Mouse (Mus musculus): ENCODE data around the gene Napepld. TPM values are rescaled to one million over a fixed set of nuclear protein-coding genes. Genes with fewer than 3 reads are reported as not detected.

Gene Napepld
- total and polyA plus RNA-seq, 3 experiments = 1.6 to 1.8 (median 1.7) TPM

DNA sequence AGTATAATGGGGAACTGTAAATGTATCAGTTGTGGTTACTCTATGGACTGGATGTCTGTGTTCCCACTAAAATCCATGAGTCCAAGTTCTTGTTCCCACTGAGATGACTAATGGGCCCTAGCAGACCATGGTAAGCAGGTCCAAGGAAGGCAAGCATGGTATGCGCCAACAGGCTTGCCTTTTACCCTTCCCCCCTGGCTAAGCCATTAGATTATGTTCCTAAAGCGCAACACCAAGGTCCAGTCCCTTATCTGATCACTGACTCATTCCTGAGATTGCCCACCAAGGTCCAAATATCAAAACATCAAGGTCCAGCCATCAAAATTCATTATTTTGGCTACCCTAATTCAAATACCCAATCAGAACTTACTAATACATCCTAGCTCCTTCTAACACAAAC, 18.0 kb upstream of the Napepld start:
- Histone ChIP-seq H3K79me2 (replicated peaks; ENCODE audit: control insufficient read depth, extremely low read depth, insufficient read depth, poor library complexity, severe bottlenecking) (no peaks in the 10 kb centered on the region), H3K9me3 (replicated peaks; ENCODE audit: low read length) (peaks cover 2% of the 10 kb centered on the region), H3K4me2 (ENCODE audit: insufficient read depth, low read depth, poor library complexity, severe bottlenecking) (no peak overlapping the region), H3K36me3 (replicated peaks in 1 of 2; ENCODE audit: control insufficient read depth in 1 of 2, insufficient read depth in 1 of 2, low read length in 1 of 2) (no peaks in the 10 kb centered on the region), H3K4me3 (replicated peaks in 1 of 3; ENCODE audit: low read depth in 2 of 3, low read length in 2 of 3, poor library complexity in 1 of 3) (no peak overlapping the region), H3K4me1 (ENCODE audit: control insufficient read depth in 1 of 2, insufficient read depth in 2 of 2) (peaks cover 0 to 5% of the 10 kb centered on the region in 2 experiments; a peak in 2 of 4 replicates), H3K27me3 (replicated peaks) (no peaks in the 10 kb centered on the region), H3K27ac (ENCODE audit: insufficient read depth, low read depth) (no peak overlapping the region), H3K9ac (ENCODE audit: insufficient read depth, low read depth) (no peak overlapping the region)
- dilution Hi-C loops (cut with MboI; ENCODE audit: extremely low pct_ligation_motif_present, extremely low pct_unique_long_range_greater_than_20kb, low sequenced_read_pairs) (no loop called here), in situ Hi-C loops (cut with MboI; ENCODE audit: low pct_ligation_motif_present, low pct_unique_long_range_greater_than_20kb, low sequenced_read_pairs) (no loop called here)
- DNase-seq (ENCODE audit: extremely low read depth) = no peak
- no peak for TF ChIP-seq CHD2 (IDR thresholded peaks at IDR 0.05; ENCODE audit: low read length)
- TF ChIP-seq MAZ (IDR thresholded peaks at IDR 0.05; ENCODE audit: low read depth, low read length) = no peak
- TF ChIP-seq POLR2AphosphoS2 (IDR thresholded peaks at IDR 0.05; ENCODE audit: low read depth, low read length) = no peak
- TF ChIP-seq MXI1 (IDR thresholded peaks at IDR 0.05; ENCODE audit: low read depth, low read length) = no peak
- TF ChIP-seq ZNF384 (IDR thresholded peaks at IDR 0.05; ENCODE audit: low read depth, low read length) = no peak
- TF ChIP-seq MYC (IDR thresholded peaks at IDR 0.05; ENCODE audit: low read depth, low read length) = no peak
- TF ChIP-seq ZMIZ1 (IDR thresholded peaks at IDR 0.05; ENCODE audit: low read depth, low read length) = no peak
- no peak for TF ChIP-seq MAFK (IDR thresholded peaks at IDR 0.05; ENCODE audit: insufficient replicate concordance, low read length)
- no peak for TF ChIP-seq JUN (IDR thresholded peaks at IDR 0.05; ENCODE audit: insufficient read depth, low read depth, low read length)

DNA sequence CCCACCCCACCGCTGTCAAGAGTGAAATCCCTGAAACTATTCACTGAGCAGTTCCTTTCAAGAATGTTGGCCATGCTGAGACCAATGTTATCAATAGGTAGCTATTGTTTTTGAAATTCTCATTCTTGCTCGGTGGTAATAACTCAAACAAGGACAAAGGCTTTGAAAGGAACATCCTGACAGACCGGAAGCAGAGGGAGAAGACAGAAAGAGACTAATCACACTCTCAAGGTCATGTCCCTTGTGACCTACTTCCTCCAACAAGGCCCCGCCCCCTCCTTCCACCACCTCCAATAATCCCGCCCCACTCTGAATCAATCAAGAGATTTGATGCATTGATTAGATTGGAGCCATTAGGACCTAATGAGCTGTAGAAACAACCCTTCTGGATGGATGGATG, 17.4 kb upstream of the Napepld start:
- H3K9me3 ChIP-seq (replicated peaks; ENCODE audit: low read length) = peaks cover 2% of the 10 kb centered on the region
- H3K4me1 ChIP-seq (ENCODE audit: control insufficient read depth in 1 of 2, insufficient read depth in 2 of 2) = peaks cover 0 to 5% of the 10 kb centered on the region in 2 experiments; a peak in 2 of 4 replicates
- H3K27ac ChIP-seq (ENCODE audit: insufficient read depth, low read depth) = no peak overlapping the region
- no peaks in the 10 kb centered on the region for H3K27me3 ChIP-seq (replicated peaks)
- no peaks in the 10 kb centered on the region for H3K79me2 ChIP-seq (replicated peaks; ENCODE audit: control insufficient read depth, extremely low read depth, insufficient read depth, poor library complexity, severe bottlenecking)
- no peak for DNase-seq (ENCODE audit: extremely low read depth)
- H3K36me3 ChIP-seq (replicated peaks in 1 of 2; ENCODE audit: control insufficient read depth in 1 of 2, insufficient read depth in 1 of 2, low read length in 1 of 2) = no peaks in the 10 kb centered on the region
- dilution Hi-C loops (cut with MboI; ENCODE audit: extremely low pct_ligation_motif_present, extremely low pct_unique_long_range_greater_than_20kb, low sequenced_read_pairs) (no loop called here), in situ Hi-C loops (cut with MboI; ENCODE audit: low pct_ligation_motif_present, low pct_unique_long_range_greater_than_20kb, low sequenced_read_pairs) (no loop called here)
- no peak for TF ChIP-seq CHD1 (IDR thresholded peaks at IDR 0.05; ENCODE audit: low read depth, low read length)
- no peak for TF ChIP-seq MYC (IDR thresholded peaks at IDR 0.05; ENCODE audit: low read depth, low read length)
- H3K4me3 ChIP-seq (replicated peaks in 1 of 3; ENCODE audit: low read depth in 2 of 3, low read length in 2 of 3, poor library complexity in 1 of 3) = no peak overlapping the region
- H3K9ac ChIP-seq (ENCODE audit: insufficient read depth, low read depth) = no peak overlapping the region
- H3K4me2 ChIP-seq (ENCODE audit: insufficient read depth, low read depth, poor library complexity, severe bottlenecking) = no peak overlapping the region

DNA sequence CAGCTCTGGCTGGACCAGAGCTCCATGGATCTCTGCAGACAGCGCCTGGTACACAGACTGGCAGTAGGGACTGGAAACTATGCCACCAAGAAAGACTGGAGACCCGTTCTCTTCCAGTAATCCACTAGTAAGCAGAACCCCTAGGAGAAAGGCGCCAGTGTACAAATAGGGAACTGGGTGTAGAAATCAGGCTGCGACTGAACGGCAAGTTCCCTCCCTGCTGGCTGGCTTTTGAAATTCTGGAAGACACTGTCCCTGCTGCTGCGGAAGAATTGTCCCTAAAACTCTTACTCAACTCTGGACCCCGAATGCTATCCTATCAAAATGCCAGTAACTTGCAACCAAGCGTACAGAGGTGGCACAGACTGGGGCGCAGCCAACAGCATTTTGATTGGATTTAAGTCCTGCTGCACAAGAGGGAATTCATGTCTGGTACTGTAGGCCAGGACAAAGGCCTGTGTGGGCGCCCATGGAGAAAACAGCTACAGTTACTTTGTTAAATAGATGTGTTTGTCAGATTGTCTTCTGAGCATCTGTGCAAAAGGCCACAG, 16.0 kb upstream of the Napepld start:
- dilution Hi-C loops (cut with MboI; ENCODE audit: extremely low pct_ligation_motif_present, extremely low pct_unique_long_range_greater_than_20kb, low sequenced_read_pairs) (no loop called here), in situ Hi-C loops (cut with MboI; ENCODE audit: low pct_ligation_motif_present, low pct_unique_long_range_greater_than_20kb, low sequenced_read_pairs) (no loop called here)
- Histone ChIP-seq H3K79me2 (replicated peaks; ENCODE audit: control insufficient read depth, extremely low read depth, insufficient read depth, poor library complexity, severe bottlenecking) (no peaks in the 10 kb centered on the region), H3K9me3 (replicated peaks; ENCODE audit: low read length) (peaks cover 2% of the 10 kb centered on the region), H3K9ac (ENCODE audit: insufficient read depth, low read depth) (no peak overlapping the region), H3K4me3 (replicated peaks in 1 of 3; ENCODE audit: low read depth in 2 of 3, low read length in 2 of 3, poor library complexity in 1 of 3) (no peak overlapping the region), H3K4me2 (ENCODE audit: insufficient read depth, low read depth, poor library complexity, severe bottlenecking) (no peak overlapping the region), H3K27me3 (replicated peaks) (no peaks in the 10 kb centered on the region), H3K4me1 (ENCODE audit: control insufficient read depth in 1 of 2, insufficient read depth in 2 of 2) (peaks cover 0 to 5% of the 10 kb centered on the region in 2 experiments; a peak in 2 of 4 replicates), H3K27ac (ENCODE audit: insufficient read depth, low read depth) (no peak overlapping the region), H3K36me3 (replicated peaks in 1 of 2; ENCODE audit: control insufficient read depth in 1 of 2, insufficient read depth in 1 of 2, low read length in 1 of 2) (no peaks in the 10 kb centered on the region)
- DNase-seq (ENCODE audit: extremely low read depth) = no peak
- no peak for TF ChIP-seq ZKSCAN1 (IDR thresholded peaks at IDR 0.05; ENCODE audit: borderline replicate concordance, low read depth, low read length)
- TF ChIP-seq MAFK (IDR thresholded peaks at IDR 0.05; ENCODE audit: insufficient replicate concordance, low read length) = no peak
- no peak for TF ChIP-seq ELF1 (IDR thresholded peaks at IDR 0.05; ENCODE audit: low read depth, low read length)
- TF ChIP-seq JUND (conservative IDR thresholded peaks at IDR 0.05; ENCODE audit: low read depth, low read length) = no peak
- no peak for TF ChIP-seq HCFC1 (IDR thresholded peaks at IDR 0.05; ENCODE audit: low read depth, low read length)
- TF ChIP-seq MEF2A (IDR thresholded peaks at IDR 0.05; ENCODE audit: borderline replicate concordance, low read depth, low read length) = no peak
